Mouse (Mus musculus) kidney, adult 8-10 months (tissue): ENCODE data around the gene Ugt1a5.

Source experiments
- DNase-seq, 2 experiments: peaks; one replicate each; pipeline ENCODE4 v3.0.0; 2022

Ugt1a5 gene

DNA sequence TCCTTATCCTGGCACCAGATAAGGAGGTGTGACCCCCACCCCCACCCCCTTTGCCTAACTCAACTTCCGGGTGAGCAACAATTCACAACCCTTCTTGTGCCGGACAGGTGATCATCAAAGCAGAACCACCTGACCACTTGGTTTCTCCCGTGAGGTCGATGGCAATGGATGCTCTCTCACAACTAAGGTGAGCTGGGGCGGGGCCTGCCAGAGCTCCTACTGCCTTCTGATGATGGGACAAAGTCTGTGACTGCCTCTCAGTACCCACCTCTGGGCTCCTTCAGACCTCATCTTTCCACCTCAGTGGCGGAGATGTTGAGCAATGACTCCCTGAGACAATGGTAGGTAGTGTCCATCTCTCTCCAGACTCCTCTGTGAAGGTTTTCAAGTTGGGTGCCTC, 80.1 kb downstream of the Ugt1a5 start:
- DNase-seq: no peak

DNA sequence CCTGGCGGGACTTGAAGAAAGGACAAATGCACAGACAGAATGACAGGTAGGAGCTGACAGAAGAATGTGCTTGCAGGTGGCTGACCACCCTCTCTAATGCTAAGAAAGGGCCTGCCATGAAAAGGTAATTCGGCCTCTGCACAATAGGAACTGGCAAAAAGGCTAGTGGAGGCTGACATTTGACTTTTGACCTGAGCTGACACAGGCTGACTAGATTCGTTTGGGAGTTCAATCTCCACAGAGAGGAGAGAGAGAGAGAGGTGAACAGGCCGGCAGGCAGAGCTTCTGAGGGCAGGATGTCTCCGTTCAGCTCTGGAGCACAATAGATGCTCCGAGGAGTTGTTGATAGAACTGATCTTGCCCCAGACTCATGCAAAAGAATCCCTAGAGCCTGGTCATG, 80.6 kb downstream of the Ugt1a5 start:
- DNase-seq: no peak

DNA sequence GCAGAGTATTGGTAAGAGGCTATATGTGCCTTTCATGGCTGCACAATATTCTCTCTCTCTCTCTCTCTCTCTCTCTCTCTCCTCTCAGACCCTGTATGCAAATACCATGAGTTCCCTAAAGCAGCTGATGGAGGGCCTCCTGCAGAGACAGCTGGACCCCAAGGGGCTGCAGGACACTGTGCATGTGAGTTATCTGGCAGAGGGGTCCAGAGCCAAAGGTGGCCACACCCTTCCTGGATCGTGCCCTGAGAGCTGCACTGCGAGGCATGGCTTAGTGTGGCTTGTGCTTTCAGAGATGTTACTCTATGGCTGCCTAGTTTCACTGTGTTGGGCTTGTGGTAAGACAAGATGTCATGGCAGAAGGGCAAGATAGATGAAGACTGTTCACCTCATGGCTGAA, 81.8 kb downstream of the Ugt1a5 start:
- no peak for DNase-seq

DNA sequence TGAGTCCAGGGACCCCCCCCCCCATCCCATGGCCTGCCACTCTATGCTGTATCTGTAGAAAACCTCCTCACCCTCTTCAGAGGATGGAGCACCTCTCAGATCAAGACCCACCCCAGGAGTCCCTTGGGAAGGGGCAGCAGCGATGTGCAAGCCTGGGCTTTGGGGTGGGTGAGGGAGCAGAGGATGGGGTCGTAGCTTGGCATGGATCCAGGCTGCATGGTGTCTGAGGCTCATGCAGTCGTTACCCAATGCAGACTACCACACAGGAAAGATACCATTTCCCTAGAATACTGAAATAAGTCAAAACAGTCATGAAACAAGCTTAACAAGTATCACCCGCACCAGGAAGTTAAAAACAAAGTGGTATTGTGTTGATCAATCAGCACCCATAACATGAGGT, 82.8 kb downstream of the Ugt1a5 start:
- no peak for DNase-seq

DNA sequence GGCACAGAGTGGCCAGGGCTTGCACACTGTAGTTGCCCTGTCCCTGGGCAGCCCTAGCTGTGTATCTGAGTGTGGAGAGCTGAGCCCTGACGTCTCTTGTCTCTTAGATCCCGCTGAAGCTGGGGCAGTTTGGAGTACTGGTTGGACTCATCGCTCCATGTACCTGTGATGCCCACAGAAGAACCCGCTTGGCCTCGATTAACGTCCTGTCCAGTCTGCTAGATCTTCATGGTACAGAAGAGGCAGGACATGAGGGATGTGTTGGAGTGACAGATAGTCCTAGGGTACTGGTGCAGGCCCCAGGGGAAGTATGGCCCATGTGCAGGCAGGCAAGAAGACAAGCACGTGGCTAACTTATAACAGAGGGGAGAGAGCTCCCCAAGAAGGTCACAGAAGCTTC, 83.8 kb downstream of the Ugt1a5 start:
- DNase-seq: no peak

DNA sequence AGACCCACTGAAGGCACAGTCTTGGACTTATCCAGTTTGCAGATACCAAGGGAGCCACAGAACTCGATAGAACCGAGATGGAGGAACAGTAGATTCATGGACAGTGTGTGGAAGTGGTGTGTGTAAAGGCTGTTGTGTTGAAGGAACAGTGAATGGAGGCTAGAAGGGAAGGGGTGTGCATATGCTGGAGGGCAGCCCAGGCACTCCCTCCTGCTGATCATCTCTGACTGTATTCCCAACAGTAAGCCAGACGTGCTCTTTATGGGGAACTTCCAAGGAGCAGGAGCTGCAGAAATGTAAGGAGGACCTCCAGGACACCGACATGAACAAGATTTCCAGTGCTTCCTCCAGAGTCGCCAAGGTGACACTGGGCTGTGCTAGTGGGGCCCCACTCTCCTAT, 84.2 kb downstream of the Ugt1a5 start:
- DNase-seq: no peak

DNA sequence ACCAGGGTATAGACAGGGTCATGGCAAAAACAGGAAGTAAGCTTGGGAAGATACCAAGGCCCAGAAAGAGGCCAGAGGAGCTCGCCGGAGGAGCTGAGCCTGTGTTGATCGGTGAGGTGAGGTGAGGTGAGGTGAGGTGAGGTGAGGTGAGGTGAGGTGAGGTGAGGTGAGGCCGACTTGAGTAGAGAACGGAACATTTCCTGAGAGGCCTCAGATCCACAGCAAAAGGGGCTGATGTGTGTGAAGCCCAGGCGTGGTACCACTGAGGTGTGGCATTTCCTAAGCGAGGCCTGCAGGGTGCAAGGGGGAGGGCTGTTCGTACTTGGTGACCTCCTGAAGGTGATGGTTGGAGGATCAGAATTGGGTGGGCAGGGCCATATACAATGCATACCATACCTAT, 87.3 kb downstream of the Ugt1a5 start:
- DNase-seq: no peak

DNA sequence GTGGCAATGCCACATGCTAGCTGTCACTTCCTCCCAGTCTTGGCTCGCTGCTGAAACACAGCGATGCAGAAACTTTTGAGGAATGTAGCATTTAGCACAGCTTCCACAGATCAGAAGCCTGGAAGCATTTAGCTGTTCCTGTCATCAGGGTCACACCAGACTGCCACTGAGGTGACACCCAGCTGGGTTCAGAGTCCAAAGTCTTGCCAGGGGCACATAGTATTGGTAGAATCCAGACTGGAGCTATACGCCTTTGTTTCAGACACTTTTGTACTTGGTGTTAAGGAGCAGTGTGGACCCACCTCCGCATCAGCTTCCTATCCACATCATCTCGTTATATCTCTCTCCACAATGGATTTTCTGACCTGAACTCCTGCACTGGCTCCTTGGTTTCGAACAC, 87.7 kb downstream of the Ugt1a5 start:
- DNase-seq: no peak

DNA sequence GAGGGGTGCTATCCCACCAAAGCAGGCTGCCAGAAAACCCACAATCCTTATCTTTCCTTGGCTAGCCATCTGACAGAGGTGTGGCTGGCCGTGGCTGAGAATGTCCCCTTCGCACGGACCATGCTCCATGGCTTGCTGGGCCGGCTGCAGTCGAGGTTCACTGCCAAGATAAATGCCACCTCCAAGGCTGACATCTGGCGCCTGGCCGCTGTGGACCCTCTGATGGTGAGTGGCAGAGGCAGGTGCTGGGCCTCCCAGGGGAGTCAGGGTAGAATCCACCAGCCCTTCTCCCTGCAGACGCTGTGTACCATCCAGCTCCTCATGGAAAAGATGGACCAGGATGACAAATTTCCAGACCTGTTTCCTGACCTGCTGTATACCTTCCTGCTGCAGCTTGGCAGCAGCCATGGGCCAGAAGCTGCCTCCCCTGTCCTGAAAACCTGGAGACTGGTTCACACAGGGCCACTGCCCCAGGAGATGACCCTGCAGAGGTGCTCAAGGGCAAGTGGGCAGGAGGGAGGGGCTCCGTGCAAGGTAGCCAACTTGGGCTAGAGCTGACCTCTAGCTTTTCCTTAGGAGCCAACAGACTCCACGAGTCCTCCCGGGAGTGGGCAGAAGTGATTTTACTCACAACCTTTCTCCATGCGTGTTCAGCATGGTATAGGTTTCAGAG, 89.1 kb downstream of the Ugt1a5 start:
- no peak for DNase-seq

DNA sequence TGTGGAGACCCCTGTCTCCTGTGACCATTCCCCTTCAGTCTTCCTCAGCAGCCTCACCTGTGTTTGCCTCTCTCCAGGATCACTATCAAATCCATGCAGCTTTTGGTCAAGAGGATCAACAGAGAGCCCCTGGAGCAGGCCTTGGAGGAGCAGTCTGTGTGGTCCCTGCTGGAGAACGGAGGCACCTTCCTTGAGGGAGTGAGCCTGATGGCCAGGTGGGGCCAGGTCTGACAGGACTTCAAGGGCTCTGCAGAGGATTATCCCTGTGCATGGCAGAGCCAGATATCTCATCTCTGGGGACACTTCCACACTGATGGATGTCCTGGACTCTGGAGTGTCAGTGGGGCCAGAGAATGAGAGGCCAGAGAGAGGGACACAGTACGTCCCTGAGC, 89.7 kb downstream of the Ugt1a5 start:
- DNase-seq: no peak

DNA sequence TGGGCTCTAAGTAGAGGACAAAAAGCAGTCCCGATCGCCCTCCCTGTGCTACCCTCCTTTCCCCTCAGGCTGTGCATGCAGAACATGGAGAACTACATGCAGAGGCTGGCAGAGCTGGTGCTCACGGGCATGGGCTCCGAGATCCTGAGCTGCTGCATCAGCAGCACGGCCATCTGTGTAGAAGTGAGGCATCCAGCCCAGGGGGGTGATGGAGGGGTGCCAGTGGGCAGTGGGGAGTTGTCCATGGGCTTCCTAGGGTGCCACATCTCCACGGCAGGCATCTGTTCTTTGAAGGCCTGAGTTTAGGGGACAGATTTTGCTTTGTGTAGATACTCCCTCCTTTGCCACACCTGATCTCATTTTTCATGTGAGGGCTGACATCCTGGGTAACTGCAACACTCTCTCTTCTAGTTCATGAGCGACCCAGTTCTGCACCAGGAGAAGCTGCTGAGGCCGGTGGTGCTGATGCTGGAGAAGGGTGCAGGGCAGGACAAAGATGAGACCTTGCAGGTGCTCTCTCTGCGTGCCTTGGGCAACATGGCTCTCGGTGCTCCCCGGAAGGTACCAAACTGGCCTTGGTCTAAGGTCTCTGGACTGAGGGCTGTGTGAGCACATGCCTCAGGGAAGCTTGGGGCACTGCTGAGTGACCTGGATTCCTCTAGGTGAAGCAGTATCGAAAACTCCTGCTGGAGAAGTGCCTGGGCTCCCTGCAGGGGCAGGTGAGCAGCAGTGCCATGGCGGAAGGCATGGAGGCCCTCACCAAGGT, 90.4 kb downstream of the Ugt1a5 start:
- no peak for DNase-seq

DNA sequence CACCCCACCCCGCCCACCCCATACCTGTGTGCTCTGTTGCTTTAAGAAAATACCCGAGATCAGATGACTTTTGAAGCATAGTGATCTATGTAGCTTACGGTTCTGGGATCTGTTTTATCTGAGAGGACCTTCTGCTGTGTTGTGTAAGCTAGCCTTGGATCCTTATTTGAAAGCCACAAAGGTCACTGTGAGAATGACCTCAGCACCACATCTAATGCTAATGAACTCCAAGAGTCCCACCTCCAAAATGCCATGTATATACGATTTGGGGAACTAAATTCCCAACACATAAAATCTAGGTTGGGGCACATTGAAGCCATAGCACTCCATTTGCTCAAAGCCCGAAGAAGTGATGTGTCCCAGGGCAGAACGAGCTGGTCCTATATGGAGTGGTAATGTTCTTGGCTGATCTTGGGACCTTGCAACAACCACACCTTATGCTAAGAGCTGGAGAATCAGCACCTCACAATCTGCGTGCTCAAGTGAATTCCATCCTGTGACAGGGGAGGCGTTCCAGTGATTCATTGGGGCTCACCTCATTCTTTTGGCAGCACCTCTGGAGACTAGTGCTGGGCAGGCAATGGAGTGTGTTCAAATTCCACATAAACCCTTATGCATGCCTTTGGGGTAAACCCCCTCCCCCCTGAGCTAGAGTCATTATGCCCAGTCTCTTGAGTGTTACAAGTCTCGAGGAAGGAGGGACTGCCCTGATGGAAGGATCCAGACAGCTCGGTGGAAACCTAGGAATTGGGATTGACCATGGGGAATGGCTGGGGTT, 91.3 kb downstream of the Ugt1a5 start:
- DNase-seq: no peak

DNA sequence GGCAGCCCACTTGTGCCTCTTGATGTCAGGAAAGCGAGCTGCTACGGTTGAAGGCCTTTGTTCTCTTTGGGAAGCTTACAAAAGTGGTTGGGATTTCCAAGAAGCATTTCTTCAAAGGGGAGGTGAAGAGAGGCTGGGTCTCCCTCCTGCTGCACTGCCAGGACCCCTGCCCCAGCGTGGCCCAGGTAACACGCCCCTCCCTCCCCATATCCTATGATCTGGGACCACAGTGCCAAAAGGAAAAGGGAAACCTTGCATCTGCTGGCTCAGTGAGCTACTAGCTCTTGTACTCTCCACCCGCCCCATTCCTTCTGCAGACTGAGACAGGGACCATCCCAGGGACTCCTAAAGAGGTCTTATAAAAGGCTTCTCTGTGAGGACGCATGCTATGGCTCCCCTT, 91.9 kb downstream of the Ugt1a5 start:
- DNase-seq: no peak

DNA sequence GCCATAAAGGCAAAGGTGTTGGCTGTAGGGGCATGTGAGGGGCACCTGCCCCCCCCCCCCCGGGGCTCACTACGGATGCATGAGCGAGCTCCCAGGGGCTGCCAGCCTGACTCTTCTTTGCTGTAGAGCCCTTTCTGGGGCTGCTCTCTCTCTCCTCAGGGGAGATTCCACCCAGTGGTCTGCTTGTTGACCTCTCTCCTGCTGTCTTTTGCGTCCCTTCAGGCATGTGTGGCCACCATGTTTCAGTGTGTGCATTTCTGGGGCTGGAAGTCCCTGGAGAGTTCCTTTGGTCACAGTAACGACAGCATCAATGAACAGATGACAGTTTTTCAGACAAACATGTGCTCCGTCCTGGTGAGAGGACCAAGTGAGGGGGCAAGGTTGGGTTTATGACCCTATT, 92.5 kb downstream of the Ugt1a5 start:
- no peak for DNase-seq

DNA sequence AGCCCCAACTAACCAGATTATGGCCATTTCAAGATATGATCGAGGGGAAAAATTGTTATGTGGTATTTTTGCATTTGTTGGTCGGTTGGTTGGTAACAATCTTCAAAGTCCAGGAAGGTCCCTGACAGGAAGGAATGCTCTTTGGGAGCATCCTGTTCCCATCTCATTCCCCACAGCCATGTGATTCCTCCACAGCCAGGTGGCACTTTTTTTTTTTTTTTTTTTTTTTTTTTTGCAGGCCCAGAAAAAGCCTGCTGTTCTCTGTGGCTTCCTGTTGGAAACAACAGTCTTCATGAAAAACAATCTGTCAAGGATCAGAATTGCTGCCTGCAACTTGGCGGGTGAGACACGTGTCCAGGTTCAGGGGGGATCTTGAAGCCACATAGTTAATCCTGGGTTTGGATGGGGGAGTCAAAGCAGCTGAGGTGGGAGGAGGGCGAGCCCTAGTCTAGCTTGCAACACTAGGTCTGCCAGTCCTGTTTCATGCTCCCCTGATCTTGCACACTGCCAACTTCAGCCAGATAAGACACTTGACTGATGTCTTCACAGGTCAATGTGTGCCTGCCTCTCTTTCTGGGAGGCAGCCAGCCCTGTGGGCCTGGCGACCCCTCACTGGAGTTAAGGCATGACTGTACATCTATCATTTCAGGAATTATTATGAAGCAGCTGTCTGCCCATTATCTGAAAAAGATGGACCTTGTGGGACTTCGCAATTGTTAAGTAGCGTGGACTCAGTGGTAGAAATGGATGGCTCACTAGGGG, 93.2 kb downstream of the Ugt1a5 start:
- no peak for DNase-seq

DNA sequence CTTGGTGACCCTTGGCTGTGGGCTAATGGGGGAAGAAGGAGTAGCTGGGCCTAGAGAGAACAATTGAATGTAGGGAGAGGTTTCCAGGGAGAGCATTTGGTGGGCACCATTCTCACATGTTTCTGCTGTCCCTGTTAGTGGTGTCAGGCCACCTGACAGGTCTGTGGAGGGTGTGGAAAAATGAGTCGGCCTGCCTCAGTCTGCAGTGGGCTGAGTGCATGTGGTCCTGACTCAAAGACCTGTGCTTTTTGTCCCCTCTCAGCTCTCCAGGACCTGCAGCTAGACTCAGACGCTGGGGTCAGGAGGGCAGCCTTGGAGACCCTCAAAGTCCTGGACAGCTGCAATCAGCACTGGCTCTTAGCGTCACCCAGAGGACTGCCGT, 93.8 kb downstream of the Ugt1a5 start:
- DNase-seq: no peak

DNA sequence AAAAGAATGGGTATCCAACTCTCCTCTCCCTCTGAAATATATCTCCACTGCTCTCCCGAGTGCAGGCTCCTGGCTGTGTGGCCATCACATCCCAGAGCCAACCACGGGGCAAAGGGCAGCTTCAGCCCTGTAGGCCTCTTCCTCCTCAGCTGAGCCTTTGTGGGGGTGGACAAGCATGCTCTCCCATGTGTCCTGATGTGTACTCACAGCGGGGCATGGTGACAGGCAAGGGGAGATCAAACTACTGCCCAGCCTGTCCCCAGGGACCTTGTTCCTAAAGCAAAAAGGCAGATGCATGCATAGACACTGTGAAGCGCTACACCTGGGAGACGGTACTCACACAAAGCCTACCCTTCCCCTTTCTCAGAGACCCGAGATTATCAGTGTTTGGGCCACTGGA, 94.3 kb downstream of the Ugt1a5 start:
- peak; percentile 58 to 66 for DNase-seq

DNA sequence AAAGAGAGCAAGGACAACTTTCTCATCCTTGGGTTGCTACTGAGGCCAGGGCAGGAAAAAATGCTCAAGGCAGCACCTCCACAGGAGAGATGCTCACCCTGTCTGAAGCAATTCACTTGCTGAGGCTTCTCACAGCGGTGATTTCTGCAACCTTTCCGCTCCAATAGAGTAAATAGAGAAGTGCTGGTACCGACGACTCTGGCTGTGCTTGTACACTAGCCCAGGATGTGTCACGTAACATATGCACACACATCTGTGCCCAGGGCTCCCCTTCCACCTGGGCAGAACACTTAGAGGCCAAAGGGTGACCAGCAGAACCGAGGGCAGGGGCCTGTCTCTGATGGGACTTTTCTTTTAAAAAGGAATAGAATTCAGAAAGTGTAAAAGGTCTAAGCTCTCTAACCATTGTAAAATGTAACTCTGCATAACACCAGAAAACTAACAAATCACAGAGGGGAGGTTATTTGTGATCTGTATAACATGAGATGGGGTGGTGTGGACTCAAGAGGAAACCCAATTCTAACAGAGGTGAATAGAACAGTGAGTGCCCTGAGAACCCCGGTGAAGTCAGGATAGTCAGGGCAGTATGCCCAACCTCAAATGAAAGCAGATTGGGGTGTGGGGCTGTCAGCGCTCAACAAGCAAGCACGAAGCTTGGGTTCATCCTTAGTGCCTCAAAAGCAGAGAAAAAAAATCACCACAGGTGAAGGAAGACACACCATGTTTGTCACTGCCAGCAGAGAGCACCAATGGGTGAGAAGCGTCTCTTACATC, 95.0 kb downstream of the Ugt1a5 start:
- no peak for DNase-seq

DNA sequence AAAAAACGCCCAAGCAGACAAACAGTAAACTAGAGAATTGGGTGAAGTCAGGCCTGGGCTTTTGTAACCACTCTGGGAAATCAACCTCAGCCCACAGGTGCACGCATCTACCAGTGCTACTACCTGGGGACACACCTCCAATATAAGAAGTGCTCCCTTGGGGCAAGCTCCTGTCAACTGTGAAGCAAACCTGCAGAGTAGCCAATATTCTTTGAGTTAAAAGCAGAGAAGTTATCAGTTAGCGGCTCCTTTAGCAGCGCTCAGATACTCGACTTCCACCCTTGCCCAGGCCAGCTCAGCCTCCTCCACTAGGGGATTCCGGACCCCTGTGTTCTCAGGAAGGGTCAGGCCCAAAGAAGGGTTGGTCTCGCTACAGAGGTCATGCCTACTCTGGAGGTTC, 95.9 kb downstream of the Ugt1a5 start:
- DNase-seq: no peak

DNA sequence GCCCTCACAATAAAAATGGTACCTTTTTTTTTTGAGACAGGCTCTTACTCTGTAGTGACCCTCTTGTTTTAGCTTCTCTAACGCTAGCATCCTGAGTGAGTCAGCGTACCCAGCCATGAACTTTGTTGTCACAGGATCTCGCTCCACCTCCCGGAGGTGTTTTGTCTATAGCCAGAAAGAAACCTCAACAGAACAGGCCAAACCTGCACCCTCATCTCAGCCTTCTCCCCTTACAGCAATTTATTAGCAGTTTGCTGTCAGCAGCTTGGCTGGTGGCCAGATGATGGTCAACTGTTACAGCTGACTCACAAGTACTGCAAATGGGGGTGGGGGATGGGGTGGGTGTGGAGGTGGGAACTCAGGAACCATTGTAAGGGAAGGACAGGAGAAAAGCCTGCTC, 96.4 kb downstream of the Ugt1a5 start:
- DNase-seq: peak in 1 of 2 experiments; percentile 60

DNA sequence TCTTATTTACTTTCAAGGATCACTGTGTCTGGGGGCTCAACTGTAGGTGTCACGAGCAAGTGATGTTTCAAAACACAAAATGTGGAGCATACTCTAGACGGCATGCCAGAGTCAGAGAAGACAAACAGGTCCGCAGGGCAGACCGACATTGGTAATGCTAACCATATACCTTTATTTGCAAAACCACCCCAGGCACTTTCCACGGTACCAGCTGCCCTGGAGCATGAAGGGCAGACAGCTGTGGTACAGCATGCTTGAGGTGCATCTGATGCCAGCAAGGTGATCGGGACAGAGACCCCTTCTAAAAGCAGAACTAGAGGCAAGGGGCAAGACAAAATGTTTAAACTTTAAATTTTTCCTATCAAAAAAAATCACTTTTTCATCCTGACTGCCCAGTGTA, 97.1 kb downstream of the Ugt1a5 start:
- no peak for DNase-seq

DNA sequence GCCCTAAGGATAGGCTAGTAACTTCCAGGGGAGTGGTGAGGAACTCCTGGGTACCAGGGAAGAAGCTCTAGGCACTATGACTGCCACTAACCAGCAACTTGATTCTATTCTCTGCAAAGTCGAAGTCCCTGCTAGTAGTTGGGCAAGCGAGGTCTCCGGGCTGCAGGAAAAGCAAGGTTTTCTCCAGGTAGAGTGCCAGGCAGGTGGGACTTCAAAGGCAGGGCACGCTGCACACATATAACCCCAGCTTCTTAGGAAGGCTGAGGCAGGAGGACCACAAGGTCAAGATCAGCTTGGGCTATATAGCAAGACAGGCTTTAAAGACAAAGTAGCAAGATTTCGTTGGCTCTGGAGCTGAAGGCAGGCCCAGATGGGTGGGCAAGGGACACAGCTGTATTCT, 98.0 kb downstream of the Ugt1a5 start:
- no peak for DNase-seq
